Mouse (Mus musculus) limb, embryonic 11.5 days (tissue): Measurements from ENCODE around the gene Trpm4. TPM values are rescaled to one million over a fixed set of nuclear protein-coding genes. Genes with fewer than 3 reads are reported as not detected.

Experiments used
- ATAC-seq: fragments of 200-750 bp; cut with Nextera tagmentation; 2 replicates; pipeline ENCODE4 v1.8.0; 2017; ENCODE audit warnings: low read depth; ENCODE audit not compliant: insufficient number of reproducible peaks, low FRiP score, low TSS enrichment
- DNase-seq: peaks from one replicate; pipeline ENCODE4 v3.0.0-alpha.2; 2015; ENCODE audit warnings: low spot score
- H3K27ac ChIP-seq: fragments of 300-500 bp; sonication (generic); replicated peaks from 2 replicates; pipeline ENCODE4 v1.5.1; 2014; ENCODE audit warnings: low read depth, mild to moderate bottlenecking, low read length
- H3K27me3 ChIP-seq: fragments of 300-500 bp; sonication (generic); 2 replicates; pipeline ENCODE4 v1.6.1; 2014; ENCODE audit warnings: mild to moderate bottlenecking, low read length, mixed read lengths; ENCODE audit not compliant: control insufficient read depth, insufficient read depth
- H3K36me3 ChIP-seq: fragments of 300-500 bp; sonication (generic); 2 replicates; pipeline ENCODE4 v1.6.1; 2014; ENCODE audit warnings: mild to moderate bottlenecking, low read length, moderate library complexity, mixed read lengths; ENCODE audit not compliant: control insufficient read depth, insufficient read depth
- H3K4me1 ChIP-seq: fragments of 300-500 bp; sonication (generic); 2 replicates; pipeline ENCODE4 v1.6.1; 2014; ENCODE audit warnings: low read length, mixed read lengths; ENCODE audit not compliant: control insufficient read depth, insufficient read depth
- H3K4me2 ChIP-seq: fragments of 300-500 bp; sonication (generic); 2 replicates; pipeline ENCODE4 v1.6.1; 2014; ENCODE audit warnings: low read depth, mild to moderate bottlenecking, moderate library complexity; ENCODE audit not compliant: severe bottlenecking
- H3K4me3 ChIP-seq: fragments of 300-500 bp; sonication (generic); 2 replicates; pipeline ENCODE4 v1.5.1; 2014; ENCODE audit warnings: low read depth, low read length
- H3K9ac ChIP-seq: fragments of 300-500 bp; sonication (generic); 2 replicates; pipeline ENCODE4 v1.6.1; 2014; ENCODE audit warnings: mild to moderate bottlenecking, low read length
- H3K9me3 ChIP-seq: fragments of 300-500 bp; sonication (generic); 2 replicates; pipeline ENCODE4 v1.6.1; 2016; ENCODE audit warnings: low read length; ENCODE audit not compliant: control insufficient read depth
- WGBS: fragments of 180-500 bp; shearing (Covaris S2); extraction: QIAGEN DNeasy Blood & Tissue Kit; methylation state at CpG from one replicate; pipeline ENCODE4 v1.1.7; 2014; 5-methylcytosine and 5-hydroxymethylcytosine counted together
- polyA plus RNA-seq: library from polyadenylated mRNA; unstranded; fragments of >200 nt; fragmentation: Nextera tagmentation; extraction: Ambion mirVana; gene quantifications from 2 replicates; pipeline ENCODE4 v1.2.1, GENCODE M21; 2014

The Trpm4 gene
- polyA plus RNA-seq, 1 experiment from 2014 or later = 6.7 TPM

DNA sequence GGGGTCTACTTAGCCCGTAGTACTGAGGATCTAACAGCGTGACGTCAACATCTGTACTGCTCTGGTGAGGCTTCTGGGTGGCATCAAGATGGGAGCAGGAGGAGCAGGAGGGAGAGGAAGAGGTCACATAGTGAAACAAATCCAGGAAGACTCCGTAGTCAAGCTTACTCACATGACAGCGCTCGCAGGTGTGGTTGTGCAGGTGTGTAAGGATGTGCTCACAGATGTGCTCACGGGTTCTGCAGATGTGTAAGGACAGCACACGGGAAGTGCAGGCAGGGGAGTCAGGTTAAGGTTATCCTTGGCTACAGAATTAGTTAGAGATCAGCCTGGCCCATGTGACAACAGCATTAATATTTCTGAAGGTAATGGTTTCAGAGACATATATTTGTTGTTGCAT, 79.8 kb downstream of the Trpm4 start:
- Histone ChIP-seq H3K9me3 (no peaks in the 10 kb centered on the region), H3K27ac (no peak overlapping the region), H3K36me3 (no peaks in the 10 kb centered on the region), H3K4me3 (no peak overlapping the region), H3K9ac (no peak overlapping the region), H3K4me2 (no peak overlapping the region), H3K27me3 (no peaks in the 10 kb centered on the region), H3K4me1 (no peaks in the 10 kb centered on the region)
- 92% methylated on average over 8 of the region's 8 CpGs for WGBS
- ATAC-seq = no peak
- no peak for DNase-seq

Other genes starting within 250 kb of the Trpm4 start
- gene Rcn3, start 241.6 kb downstream of the Trpm4 start, polyA plus RNA-seq = 220 and 245 TPM in 2 replicates
- gene Fcgrt, start 229.9 kb downstream of the Trpm4 start, polyA plus RNA-seq = 8.0 and 9.8 TPM in 2 replicates
- 1,759 and 1,785 TPM in 2 replicates for gene Rps11, start 209.3 kb downstream of the Trpm4 start, polyA plus RNA-seq
- gene Rpl13a, start 205.0 kb downstream of the Trpm4 start, polyA plus RNA-seq = 1,469 and 1,490 TPM in 2 replicates
- gene Gm45713, start 197.5 kb downstream of the Trpm4 start, polyA plus RNA-seq = 0.45 TPM in 1 of 2 replicates, not detected in the other
- 0.33 and 0.44 TPM in 2 replicates for gene Flt3l, start 197.3 kb downstream of the Trpm4 start, polyA plus RNA-seq
- 106 and 108 TPM in 2 replicates for gene Pih1d1, start 179.5 kb downstream of the Trpm4 start, polyA plus RNA-seq
- gene Aldh16a1, start 179.2 kb downstream of the Trpm4 start, polyA plus RNA-seq = 37.2 and 38.7 TPM in 2 replicates
- gene Slc17a7, start 169.8 kb downstream of the Trpm4 start, polyA plus RNA-seq = 0.11 TPM in 1 of 2 replicates, not detected in the other
- not detected in 2 replicates for gene Gfy, start 154.2 kb downstream of the Trpm4 start, polyA plus RNA-seq
- not detected in 2 replicates for gene Pth2, start 152.8 kb downstream of the Trpm4 start, polyA plus RNA-seq
- 0.41 and 0.51 TPM in 2 replicates for gene Ccdc155, start 128.9 kb downstream of the Trpm4 start, polyA plus RNA-seq
- gene Dkkl1, start 121.6 kb downstream of the Trpm4 start, polyA plus RNA-seq = 0.51 and 0.60 TPM in 2 replicates
- 378 and 385 TPM in 2 replicates for gene Tead2, start 118.0 kb downstream of the Trpm4 start, polyA plus RNA-seq
- gene Cd37, start 94.7 kb downstream of the Trpm4 start, polyA plus RNA-seq = 0.82 and 1.6 TPM in 2 replicates
- 0.20 and 0.36 TPM in 2 replicates for gene Slc6a16, start 92.7 kb downstream of the Trpm4 start, polyA plus RNA-seq
- not detected in 2 replicates for gene Slc6a21, start 56.3 kb downstream of the Trpm4 start, polyA plus RNA-seq
- gene Hrc, start 1.5 kb upstream of the Trpm4 start, polyA plus RNA-seq = 0.52 and 0.83 TPM in 2 replicates
- gene Ppfia3, start 33.2 kb upstream of the Trpm4 start, polyA plus RNA-seq = 5.4 and 6.1 TPM in 2 replicates
- gene Lin7b, start 36.8 kb upstream of the Trpm4 start, polyA plus RNA-seq = 0.43 and 0.89 TPM in 2 replicates
- 87.5 and 93.0 TPM in 2 replicates for gene Snrnp70, start 62.0 kb upstream of the Trpm4 start, polyA plus RNA-seq
- gene Kcna7, start 71.9 kb upstream of the Trpm4 start, polyA plus RNA-seq = not detected in 2 replicates
- 3.8 and 4.1 TPM in 2 replicates for gene Ntf5, start 79.9 kb upstream of the Trpm4 start, polyA plus RNA-seq
- not detected in 2 replicates for gene Lhb, start 87.0 kb upstream of the Trpm4 start, polyA plus RNA-seq
- 39.1 and 41.8 TPM in 2 replicates for gene Gys1, start 101.1 kb upstream of the Trpm4 start, polyA plus RNA-seq
- 184 and 187 TPM in 2 replicates for gene Ruvbl2, start 104.3 kb upstream of the Trpm4 start, polyA plus RNA-seq
- gene Ftl1, start 126.1 kb upstream of the Trpm4 start, polyA plus RNA-seq = 4,688 and 5,046 TPM in 2 replicates
- gene Bax, start 133.1 kb upstream of the Trpm4 start, polyA plus RNA-seq = 186 and 191 TPM in 2 replicates
- 1.1 and 1.5 TPM in 2 replicates for gene Tulp2, start 148.1 kb upstream of the Trpm4 start, polyA plus RNA-seq
- not detected in 2 replicates for gene Gm45808, start 153.0 kb upstream of the Trpm4 start, polyA plus RNA-seq
- 3.3 and 4.3 TPM in 2 replicates for gene Dhdh, start 155.0 kb upstream of the Trpm4 start, polyA plus RNA-seq
- 116 and 122 TPM in 2 replicates for gene Nucb1, start 176.6 kb upstream of the Trpm4 start, polyA plus RNA-seq
- 19.5 and 21.9 TPM in 2 replicates for gene Ppp1r15a, start 192.5 kb upstream of the Trpm4 start, polyA plus RNA-seq
- 0.52 and 0.64 TPM in 2 replicates for gene Plekha4, start 192.6 kb upstream of the Trpm4 start, polyA plus RNA-seq
- gene Hsd17b14, start 221.1 kb upstream of the Trpm4 start, polyA plus RNA-seq = 0.58 and 1.0 TPM in 2 replicates
- gene Bcat2, start 236.4 kb upstream of the Trpm4 start, polyA plus RNA-seq = 50.7 and 54.2 TPM in 2 replicates